Comparison of ENCODE assay signal across 9 mouse cellular contexts in genomic region chr4:95160465-95160864, GRCm38 (mm10).
A peak's percentile ranks its signal among the peaks of the same experiment; 100 is the strongest.
DNase-seq lines count a peak whose midpoint lies in the region; ATAC-seq and TF ChIP-seq lines count a peak whose summit lies in the region.
"Had no signal": no experiment of that assay in that cellular context is flagged by ENCODE, and none has a peak within 500 bp of the region (broad histone marks: within the 10 kb centered on the region; RNA-seq: fewer than 3 reads in every experiment).

No protein-coding gene starts in this region.

- TF ChIP-seq CTCF in left cerebral cortex, adult 2 months (IDR thresholded peaks at IDR 0.05), result no peak
- TF ChIP-seq CTCF in embryonic fibroblast, embryonic 13.5 days (IDR thresholded peaks at IDR 0.05; ENCODE audit: borderline replicate concordance, insufficient read depth, low read length), result no peak

- intact Hi-C loops in left cerebral cortex, adult 2 months (cut with DNase I), result no loop called here
- intact Hi-C loops in left cerebral cortex, postnatal 25 days (cut with DNase I), result loop anchor here (2.0 kb wide), 1 partner anchor 56 kb away; no protein-coding TSS in a partner anchor

- no peak for DNase-seq in left cerebral cortex, adult 2 months (ENCODE audit: extremely low spot score in 1 of 2, low spot score in 2 of 2)
- no peak for DNase-seq in left cerebral cortex, postnatal 25 days (ENCODE audit: low spot score in 2 of 2)
- DNase-seq in limb, embryonic 10.5 days (ENCODE audit: low spot score), result no peak
- DNase-seq in spleen, postnatal 14 days (ENCODE audit: low spot score in 2 of 2), result no peak
- DNase-seq: left cerebral cortex, postnatal 4 days had no signal

- WGBS in limb, embryonic 10.5 days, result 85% methylated on average over 3 of the region's 3 CpGs
- 82% methylated on average over 3 of the region's 3 CpGs for WGBS in neural tube, embryonic 15.5 days

- no peak overlapping the region; the same call in 1 of the 2 replicates for H3K4me3 ChIP-seq in left cerebral cortex, adult 2 months
- no peak overlapping the region for H3K4me3 ChIP-seq in embryonic fibroblast, embryonic 13.5 days (ENCODE audit: insufficient read depth, low read length)
- 0 out of 2 replicates have a peak overlapping the region, but pooled peaks have one; percentile 63 for H3K4me3 ChIP-seq in limb, embryonic 10.5 days
- peak overlapping the region; percentile 57; the same call in 1 of the 2 replicates for H3K4me3 ChIP-seq in neural tube, embryonic 15.5 days (replicated peaks)

- no peak for TF ChIP-seq POLR2A in embryonic fibroblast, embryonic 13.5 days (IDR thresholded peaks at IDR 0.05; ENCODE audit: low read depth, low read length)

- H3K4me1 ChIP-seq in embryonic fibroblast, embryonic 13.5 days (ENCODE audit: control insufficient read depth, insufficient read depth, low read length), result peaks cover 3% of the 10 kb centered on the region; the same call in 1 of the 2 replicates
- peaks cover 24% of the 10 kb centered on the region for H3K4me1 ChIP-seq in limb, embryonic 10.5 days
- H3K4me1 ChIP-seq in neural tube, embryonic 15.5 days, result peaks cover 3% of the 10 kb centered on the region; the same call in 1 of the 2 replicates

- H3K27me3 ChIP-seq in limb, embryonic 10.5 days (ENCODE audit: low read depth, poor library complexity, severe bottlenecking), result no peaks in the 10 kb centered on the region
- H3K27me3 ChIP-seq in neural tube, embryonic 15.5 days (replicated peaks), result no peaks in the 10 kb centered on the region

- H3K4me2 ChIP-seq in neural tube, embryonic 15.5 days, result peak overlapping the region; percentile 87

- H3K9ac ChIP-seq in neural tube, embryonic 15.5 days (replicated peaks), result no peak overlapping the region

- peak overlapping the region; percentile 79; the same call in 1 of the 2 replicates for H3K27ac ChIP-seq in left cerebral cortex, adult 2 months
- H3K27ac ChIP-seq in embryonic fibroblast, embryonic 13.5 days (ENCODE audit: insufficient read depth, low read length), result peak overlapping the region; percentile 98
- peak overlapping the region; percentile 93; the same call in 1 of the 2 replicates for H3K27ac ChIP-seq in limb, embryonic 10.5 days
- 0 out of 2 replicates have a peak overlapping the region, but pooled peaks have one; percentile 87 for H3K27ac ChIP-seq in neural tube, embryonic 15.5 days (replicated peaks)

- no peaks in the 10 kb centered on the region for H3K9me3 ChIP-seq in limb, embryonic 10.5 days (replicated peaks)
- no peaks in the 10 kb centered on the region for H3K9me3 ChIP-seq in neural tube, embryonic 15.5 days (replicated peaks)

- H3K36me3 ChIP-seq in limb, embryonic 10.5 days, result no peaks in the 10 kb centered on the region
- no peaks in the 10 kb centered on the region for H3K36me3 ChIP-seq in neural tube, embryonic 15.5 days

- no peak for ATAC-seq in neural tube, embryonic 15.5 days (ENCODE audit: low FRiP score)
- no peak for ATAC-seq in cerebellum, adult (ENCODE audit: insufficient number of reproducible peaks, low FRiP score, low TSS enrichment)
- no peak for ATAC-seq in megakaryocyte-erythroid progenitor cell, adult 5-6 weeks (replicated peaks; ENCODE audit: low FRiP score, low TSS enrichment, poor library complexity, severe bottlenecking)

Comparison
In these comparisons a context has a peak if more than half of its experiments do, and no peak if none do; other contexts are left out.
1. H3K4me3 ChIP-seq: peak in limb, embryonic 10.5 days (single experiment) and neural tube, embryonic 15.5 days (single experiment); none in left cerebral cortex, adult 2 months (single experiment) and embryonic fibroblast, embryonic 13.5 days (single experiment).
2. Peak in every context shown above with its lines, with median percentiles within 50 percentile points of each other: H3K27ac ChIP-seq.